Mouse (Mus musculus) embryo, embryonic 9.5 days (tissue): ENCODE results near the gene Ltbp4.

Experiments
- DNase-seq: peaks from one replicate; pipeline ENCODE4 v3.0.0-alpha.2; 2017; ENCODE audit errors: extremely low spot score

Ltbp4 gene

GRCm38 (mm10) chr7:27258205-27258899, 79.1 kb downstream of the Ltbp4 start, which contains the start of gene Numbl:
Gene Numbl (plus strand): TSS chr7:27258433.
- peak; percentile 97 for DNase-seq

- peak; percentile 37 for DNase-seq
Measured at GRCm38 (mm10) chr7:27257852-27258204, 79.7 kb downstream of the Ltbp4 start.

- peak; percentile 28 for DNase-seq
Measured at GRCm38 (mm10) chr7:27257046-27257851, 80.2 kb downstream of the Ltbp4 start.

GRCm38 (mm10) chr7:27255721-27256120, 81.8 kb downstream of the Ltbp4 start:
- DNase-seq: no peak
